Mouse (Mus musculus): ENCODE results near the gene Kyat1. TPM values are rescaled to one million over a fixed set of nuclear protein-coding genes. Genes with fewer than 3 reads are reported as not detected.

Kyat1 gene
- total RNA-seq, 1 experiment from 2014 or later = 7.1 TPM

Other genes with a start within 250 kb of the Kyat1 start
- 259 and 285 TPM in 2 replicates for gene Sptan1, start 240.3 kb downstream of the Kyat1 start, total RNA-seq (2017)
- gene Wdr34, start 157.0 kb downstream of the Kyat1 start, total RNA-seq (2017) = 0.70 and 0.86 TPM in 2 replicates
- 313 and 345 TPM in 2 replicates for gene Set, start 148.5 kb downstream of the Kyat1 start, total RNA-seq (2017)
- gene Pkn3, start 128.2 kb downstream of the Kyat1 start, total RNA-seq (2017) = 1.0 and 1.8 TPM in 2 replicates
- gene Zdhhc12, start 112.2 kb downstream of the Kyat1 start, total RNA-seq (2017) = 10.1 and 11.2 TPM in 2 replicates
- gene Zer1, start 81.3 kb downstream of the Kyat1 start, total RNA-seq (2017) = 43.1 and 46.3 TPM in 2 replicates
- gene Tbc1d13, start 72.1 kb downstream of the Kyat1 start, total RNA-seq (2017) = 40.9 and 50.9 TPM in 2 replicates
- gene Endog, start 34.4 kb downstream of the Kyat1 start, total RNA-seq (2017) = 1.3 and 3.9 TPM in 2 replicates
- gene Spout1, start 27.4 kb downstream of the Kyat1 start, total RNA-seq (2017) = 8.3 and 15.7 TPM in 2 replicates
- gene Lrrc8a, start 31.9 kb upstream of the Kyat1 start, total RNA-seq (2017) = 20.7 and 22.5 TPM in 2 replicates
- 2.0 and 2.9 TPM in 2 replicates for gene Gm28035, start 34.7 kb upstream of the Kyat1 start, total RNA-seq (2017)
- 3.8 and 6.0 TPM in 2 replicates for gene Phyhd1, start 60.4 kb upstream of the Kyat1 start, total RNA-seq (2017)
- not detected in 2 replicates for gene Gm28038, start 75.2 kb upstream of the Kyat1 start, total RNA-seq (2017)
- 9.0 and 10.3 TPM in 2 replicates for gene Dolk, start 80.5 kb upstream of the Kyat1 start, total RNA-seq (2017)
- gene Nup188, start 80.5 kb upstream of the Kyat1 start, total RNA-seq (2017) = 14.6 and 14.8 TPM in 2 replicates
- gene Sh3glb2, start 153.5 kb upstream of the Kyat1 start, total RNA-seq (2017) = 39.0 and 44.3 TPM in 2 replicates
- gene Miga2, start 158.4 kb upstream of the Kyat1 start, total RNA-seq (2017) = 6.0 and 11.2 TPM in 2 replicates
- 19.8 and 21.2 TPM in 2 replicates for gene Dolpp1, start 186.4 kb upstream of the Kyat1 start, total RNA-seq (2017)
- gene Crat, start 210.0 kb upstream of the Kyat1 start, total RNA-seq (2017) = 15.3 and 16.2 TPM in 2 replicates
- gene Ptpa, start 210.2 kb upstream of the Kyat1 start, total RNA-seq (2017) = 37.4 and 47.8 TPM in 2 replicates